Mouse (Mus musculus): Measurements from ENCODE around the gene AC192777.2. TPM values are rescaled to one million over a fixed set of nuclear protein-coding genes. Genes with fewer than 3 reads are reported as not detected.
"Not testable (repeated sequence)": the region's sequence is repeated elsewhere in the genome, so short reads cannot be mapped to it uniquely, and the experiment has no call there.

AC192777.2 gene
- not detected in 2 replicates for polyA plus RNA-seq (2015; fragmentation: Nextera tagmentation; extraction: Ambion mirVana)

- WGBS = 56% methylated on average over 1 of the region's 1 CpGs
- not testable (repeated sequence) for H3K36me3 ChIP-seq; H3K4me1 ChIP-seq (replicated peaks); H3K9ac ChIP-seq; H3K27ac ChIP-seq; H3K4me2 ChIP-seq; ATAC-seq (replicated peaks; ENCODE audit: insufficient number of reproducible peaks, insufficient read depth, low FRiP score, low read depth); H3K27me3 ChIP-seq; H3K4me3 ChIP-seq; H3K9me3 ChIP-seq (replicated peaks)
Observed at GRCm38 (mm10) chr17:40095150-40095549, at the start of gene AC192777.2. TSS of gene AC192777.2 (plus strand) at chr17:40095450.

GRCm38 (mm10) chr17:40116172-40116571 is 20.9 kb downstream of the AC192777.2 start:
- not testable (repeated sequence) for H3K9ac ChIP-seq; H3K36me3 ChIP-seq; H3K27me3 ChIP-seq; H3K9me3 ChIP-seq (replicated peaks); H3K27ac ChIP-seq; H3K4me1 ChIP-seq (replicated peaks); H3K4me2 ChIP-seq; H3K4me3 ChIP-seq; ATAC-seq (replicated peaks; ENCODE audit: insufficient number of reproducible peaks, insufficient read depth, low FRiP score, low read depth)
- WGBS = 75% methylated on average over 6 of the region's 6 CpGs

- H3K27ac ChIP-seq; ATAC-seq (replicated peaks; ENCODE audit: insufficient number of reproducible peaks, insufficient read depth, low FRiP score, low read depth); H3K9me3 ChIP-seq (replicated peaks); H3K4me3 ChIP-seq; H3K4me1 ChIP-seq (replicated peaks); H3K9ac ChIP-seq; H3K36me3 ChIP-seq; H3K4me2 ChIP-seq; H3K27me3 ChIP-seq: not testable (repeated sequence)
- 41% methylated on average over 4 of the region's 4 CpGs for WGBS
Observed at GRCm38 (mm10) chr17:40116877-40117276, 21.6 kb downstream of the AC192777.2 start.

Small RNAs within 50 kb of the gene (microRNA-seq; reads per million reads assigned to microRNA genes)
- gene Gm26376 = not detected

Other genes starting within 250 kb of the AC192777.2 start
- gene Esp38, start 144.9 kb upstream of the AC192777.2 start, polyA plus RNA-seq (2015; fragmentation: Nextera tagmentation; extraction: Ambion mirVana) = not detected in 2 replicates
- not detected in 2 replicates for gene Pgk2, start 113.2 kb downstream of the AC192777.2 start, polyA plus RNA-seq (2015; fragmentation: Nextera tagmentation; extraction: Ambion mirVana)
- gene Crisp3, start 146.8 kb downstream of the AC192777.2 start, polyA plus RNA-seq (2015; fragmentation: Nextera tagmentation; extraction: Ambion mirVana) = not detected in 2 replicates
- gene Crisp1, start 223.8 kb downstream of the AC192777.2 start, polyA plus RNA-seq (2015; fragmentation: Nextera tagmentation; extraction: Ambion mirVana) = 0.10 TPM in 1 of 2 replicates, not detected in the other

All from heart, embryonic 15.5 days (tissue).